Comparison of ENCODE assay signal across 11 mouse cellular contexts in genomic region chr9:56606082-56606740, GRCm38 (mm10).
DNase-seq lines count a peak whose midpoint lies in the region; ATAC-seq and TF ChIP-seq lines count a peak whose summit lies in the region.
"Had no signal": no experiment of that assay in that cellular context is flagged by ENCODE, and none has a peak within 500 bp of the region (broad histone marks: within the 10 kb centered on the region; RNA-seq: fewer than 3 reads in every experiment).

No protein-coding gene starts in this region.

- intact Hi-C loops in gastrocnemius, adult 2 months (cut with DNase I) = no loop called here
- intact Hi-C loops in gastrocnemius, postnatal 36 days (cut with DNase I) = no loop called here

- WGBS in hindbrain, embryonic 12.5 days = 58% methylated on average over 16 of the region's 16 CpGs
- WGBS in midbrain, embryonic 15.5 days = 62% methylated on average over 16 of the region's 16 CpGs
- 61% methylated on average over 16 of the region's 16 CpGs for WGBS in cerebellum, adult 2 months

- no peak for TF ChIP-seq POLR2A in cerebellum, adult 2 months (IDR thresholded peaks at IDR 0.05; ENCODE audit: borderline replicate concordance, insufficient read depth, low read length)

- H3K27me3 ChIP-seq in hindbrain, embryonic 12.5 days = peaks cover 3% of the 10 kb centered on the region; the same call in 1 of the 2 replicates
- H3K27me3 ChIP-seq in midbrain, embryonic 15.5 days (replicated peaks) = no peaks in the 10 kb centered on the region
- no peaks in the 10 kb centered on the region for H3K27me3 ChIP-seq in cerebellum, adult 2 months (ENCODE audit: control insufficient read depth, insufficient read depth, low read length)

- peak overlapping the region; percentile 43 for H3K27ac ChIP-seq in gastrocnemius, adult 2 months
- peak overlapping the region; percentile 58 for H3K27ac ChIP-seq in hindbrain, embryonic 12.5 days
- H3K27ac ChIP-seq in midbrain, embryonic 15.5 days = peak overlapping the region; percentile 21
- H3K27ac ChIP-seq in cerebellum, adult 2 months (ENCODE audit: insufficient read depth, low read length) = no peak overlapping the region

- no peaks in the 10 kb centered on the region for H3K9me3 ChIP-seq in hindbrain, embryonic 12.5 days (replicated peaks)
- H3K9me3 ChIP-seq in midbrain, embryonic 15.5 days = no peaks in the 10 kb centered on the region

- ATAC-seq in hindbrain, embryonic 12.5 days (ENCODE audit: low FRiP score) = no peak
- ATAC-seq in midbrain, embryonic 15.5 days (replicated peaks) = no peak

- H3K4me3 ChIP-seq in gastrocnemius, adult 2 months = peak overlapping the region; percentile 57
- no peak overlapping the region for H3K4me3 ChIP-seq in hindbrain, embryonic 12.5 days
- H3K4me3 ChIP-seq in midbrain, embryonic 15.5 days = no peak overlapping the region
- no peak overlapping the region for H3K4me3 ChIP-seq in cerebellum, adult 2 months (replicated peaks; ENCODE audit: insufficient read depth, low read depth, low read length)

- H3K4me2 ChIP-seq in hindbrain, embryonic 12.5 days (replicated peaks) = no peak overlapping the region
- H3K4me2 ChIP-seq in midbrain, embryonic 15.5 days = no peak overlapping the region; the same call in 1 of the 2 replicates

- peaks cover 40% of the 10 kb centered on the region for H3K4me1 ChIP-seq in hindbrain, embryonic 12.5 days
- peaks cover 45% of the 10 kb centered on the region for H3K4me1 ChIP-seq in midbrain, embryonic 15.5 days
- H3K4me1 ChIP-seq in cerebellum, adult 2 months (ENCODE audit: control insufficient read depth, insufficient read depth, low read length) = peaks cover 12% of the 10 kb centered on the region

- no peak for TF ChIP-seq CTCF in gastrocnemius, adult 2 months (IDR thresholded peaks at IDR 0.05)
- TF ChIP-seq CTCF in cerebellum, adult 2 months (IDR thresholded peaks at IDR 0.05; ENCODE audit: borderline replicate concordance, insufficient read depth, low read depth, low read length) = no peak

- H3K9ac ChIP-seq in hindbrain, embryonic 12.5 days = no peak overlapping the region
- H3K9ac ChIP-seq in midbrain, embryonic 15.5 days = no peak overlapping the region

- no peaks in the 10 kb centered on the region for H3K36me3 ChIP-seq in hindbrain, embryonic 12.5 days
- H3K36me3 ChIP-seq in midbrain, embryonic 15.5 days (replicated peaks) = no peaks in the 10 kb centered on the region

- DNase-seq in gastrocnemius, adult 2 months = no peak
- no peak for DNase-seq in gastrocnemius, postnatal 36 days
- peak; percentile 24 for DNase-seq in lung, postnatal 10 days
- DNase-seq in lung, postnatal 36 days = no peak
- no peak for DNase-seq in urinary bladder, postnatal 14 days (ENCODE audit: low spot score)
- no peak for DNase-seq in cerebellum, adult 2 months
- DNase-seq: adrenal gland, postnatal 10 days; gastrocnemius, postnatal 10 days; lung, postnatal 4 days had no signal
